In genomic region chr14:72980761-72981160, GRCm38 (mm10) we compare ENCODE assay signal across 21 mouse cellular contexts.
A peak's percentile ranks its signal among the peaks of the same experiment; 100 is the strongest.
DNase-seq lines count a peak whose midpoint lies in the region; TF ChIP-seq lines count a peak whose summit lies in the region.
"Had no signal": no experiment of that assay in that cellular context is flagged by ENCODE, and none has a peak within 500 bp of the region (broad histone marks: within the 10 kb centered on the region; RNA-seq: fewer than 3 reads in every experiment).

No protein-coding gene starts in this region.

- peak; percentile 72 for TF ChIP-seq EP300 in CH12.LX (IDR thresholded peaks at IDR 0.05; ENCODE audit: low read length)

- no peaks in the 10 kb centered on the region for H3K9me3 ChIP-seq in CH12.LX (replicated peaks; ENCODE audit: low read length)
- H3K9me3 ChIP-seq: limb, embryonic 15.5 days; liver, embryonic 15.5 days; midbrain, embryonic 13.5 days; neural tube, embryonic 13.5 days had no signal

- in situ Hi-C loops in CH12.LX (cut with MboI; ENCODE audit: low pct_ligation_motif_present, low pct_unique_long_range_greater_than_20kb, low sequenced_read_pairs): loop anchor here (5.0 kb wide), 1 partner anchor 93 kb away; no protein-coding TSS in a partner anchor

- H3K27me3 ChIP-seq in CH12.LX (replicated peaks): no peaks in the 10 kb centered on the region
- H3K27me3 ChIP-seq: limb, embryonic 15.5 days; liver, embryonic 15.5 days; midbrain, embryonic 13.5 days; neural tube, embryonic 13.5 days had no signal

- H3K4me2 ChIP-seq in CH12.LX (ENCODE audit: insufficient read depth, low read depth, poor library complexity, severe bottlenecking): no peak overlapping the region
- H3K4me2 ChIP-seq: heart, embryonic 11.5 days; hindbrain, embryonic 14.5 days; limb, embryonic 15.5 days; liver, embryonic 15.5 days; midbrain, embryonic 13.5 days; neural tube, embryonic 13.5 days had no signal

- H3K9ac ChIP-seq in CH12.LX (ENCODE audit: insufficient read depth, low read depth): no peak overlapping the region
- H3K9ac ChIP-seq: hindbrain, embryonic 14.5 days; limb, embryonic 15.5 days; liver, embryonic 15.5 days; midbrain, embryonic 13.5 days; neural tube, embryonic 13.5 days had no signal

- H3K4me3 ChIP-seq in CH12.LX (replicated peaks in 1 of 3; ENCODE audit: low read depth in 2 of 3, low read length in 2 of 3, poor library complexity in 1 of 3): no peak overlapping the region
- no peak overlapping the region for H3K4me3 ChIP-seq in macrophage (ENCODE audit: inconsistent target)
- H3K4me3 ChIP-seq: limb, embryonic 15.5 days; liver, embryonic 15.5 days; midbrain, embryonic 13.5 days; neural tube, embryonic 13.5 days had no signal

- TF ChIP-seq POLR2A in CH12.LX (IDR thresholded peaks at IDR 0.05; ENCODE audit: low read depth, low read length): no peak

- dilution Hi-C loops in CH12.LX (cut with MboI; ENCODE audit: extremely low pct_ligation_motif_present, extremely low pct_unique_long_range_greater_than_20kb, low sequenced_read_pairs): no loop called here

- H3K79me2 ChIP-seq in CH12.LX (replicated peaks; ENCODE audit: control insufficient read depth, extremely low read depth, insufficient read depth, poor library complexity, severe bottlenecking) (no peaks in the 10 kb centered on the region), macrophage (ENCODE audit: inconsistent target) (no peaks in the 10 kb centered on the region)

- TF ChIP-seq CTCF in CH12.LX (conservative IDR thresholded peaks at IDR 0.05 in 1 of 2, IDR thresholded peaks at IDR 0.05 in 1 of 2; ENCODE audit: low read depth in 2 of 2, low read length in 2 of 2): no peak

- H3K36me3 ChIP-seq in CH12.LX (replicated peaks in 1 of 2; ENCODE audit: control insufficient read depth in 1 of 2, insufficient read depth in 1 of 2, low read length in 1 of 2): no peaks in the 10 kb centered on the region
- H3K36me3 ChIP-seq in macrophage (ENCODE audit: inconsistent target): no peaks in the 10 kb centered on the region
- H3K36me3 ChIP-seq: limb, embryonic 15.5 days; liver, embryonic 15.5 days; midbrain, embryonic 13.5 days; neural tube, embryonic 13.5 days had no signal

- H3K27ac ChIP-seq in CH12.LX (ENCODE audit: insufficient read depth, low read depth) (no peak overlapping the region), macrophage (peak overlapping the region; percentile 57)
- H3K27ac ChIP-seq: hindbrain, embryonic 14.5 days; limb, embryonic 15.5 days; liver, embryonic 15.5 days; midbrain, embryonic 13.5 days; neural tube, embryonic 13.5 days had no signal

- H3K4me1 ChIP-seq in CH12.LX (ENCODE audit: control insufficient read depth in 1 of 2, insufficient read depth in 2 of 2): peaks cover 20 to 29% of the 10 kb centered on the region in 2 experiments

- 55% methylated on average over 3 of the region's 3 CpGs for WGBS in macrophage (ENCODE audit: missing documents)

- TF ChIP-seq RAD21 in CH12.LX (IDR thresholded peaks at IDR 0.05; ENCODE audit: low read depth, low read length): no peak; the same call in 1 of the 2 replicates

- peak; percentile 22 to 40 for DNase-seq in heart, adult 9 months (ENCODE audit: low spot score in 2 of 2)
- DNase-seq in heart, adult 8-10 months (ENCODE audit: low spot score): no peak
- DNase-seq in 3T3-L1 (ENCODE audit: low read depth, low spot score) (peak; percentile 18), CH12.LX (ENCODE audit: extremely low read depth) (peak; percentile 46)
- no peak for DNase-seq in right cerebral cortex, adult 18-20 months
- no peak for DNase-seq in spleen, postnatal 36 days (ENCODE audit: low spot score in 2 of 2)
- DNase-seq: adrenal gland, postnatal 14 days; cerebellum, adult 11-12 months; cerebellum, postnatal 14 days; gastrocnemius, postnatal 10 days; kidney, adult 8-10 months; kidney, postnatal 14 days; lung, postnatal 4 days; thymus, postnatal 25 days had no signal

TF ChIP-seq in CH12.LX, 34 proteins besides CTCF, POLR2A, EP300 and RAD21:
- TF ChIP-seq MEF2A (IDR thresholded peaks at IDR 0.05; ENCODE audit: borderline replicate concordance, low read depth, low read length) (no peak), ETS1 (conservative IDR thresholded peaks at IDR 0.05; ENCODE audit: low read depth, low read length) (peak; percentile 30; the same call in 1 of the 2 replicates), HCFC1 (IDR thresholded peaks at IDR 0.05; ENCODE audit: low read depth, low read length) (no peak), MYC (IDR thresholded peaks at IDR 0.05; ENCODE audit: low read depth, low read length) (no peak), TCF12 (IDR thresholded peaks at IDR 0.05; ENCODE audit: low read depth, low read length) (0 out of 2 replicates have a peak, but pooled peaks have one; percentile 24), BHLHE40 (IDR thresholded peaks at IDR 0.05; ENCODE audit: low read depth, low read length) (peak; percentile 44), GABPA (IDR thresholded peaks at IDR 0.05; ENCODE audit: insufficient replicate concordance, low read depth, low read length) (no peak), MAX (IDR thresholded peaks at IDR 0.05; ENCODE audit: low read length) (0 out of 2 replicates have a peak, but pooled peaks have one; percentile 15)

Comparison
In these comparisons a context has a peak if more than half of its experiments do, and no peak if none do; other contexts are left out.
1. DNase-seq: peak in heart, adult 9 months (2 of 2), 3T3-L1 (single experiment) and CH12.LX (single experiment); none in heart, adult 8-10 months (single experiment), right cerebral cortex, adult 18-20 months (single experiment) and spleen, postnatal 36 days (0 of 2).